Mouse (Mus musculus): ENCODE measurements around the gene Lsm2. TPM values are rescaled to one million over a fixed set of nuclear protein-coding genes. Genes with fewer than 3 reads are reported as not detected.

The Lsm2 gene
- polyA plus RNA-seq (2015; fragmentation: Nextera tagmentation; extraction: Ambion mirVana), result 62.8 and 87.8 TPM in 2 replicates

DNA sequence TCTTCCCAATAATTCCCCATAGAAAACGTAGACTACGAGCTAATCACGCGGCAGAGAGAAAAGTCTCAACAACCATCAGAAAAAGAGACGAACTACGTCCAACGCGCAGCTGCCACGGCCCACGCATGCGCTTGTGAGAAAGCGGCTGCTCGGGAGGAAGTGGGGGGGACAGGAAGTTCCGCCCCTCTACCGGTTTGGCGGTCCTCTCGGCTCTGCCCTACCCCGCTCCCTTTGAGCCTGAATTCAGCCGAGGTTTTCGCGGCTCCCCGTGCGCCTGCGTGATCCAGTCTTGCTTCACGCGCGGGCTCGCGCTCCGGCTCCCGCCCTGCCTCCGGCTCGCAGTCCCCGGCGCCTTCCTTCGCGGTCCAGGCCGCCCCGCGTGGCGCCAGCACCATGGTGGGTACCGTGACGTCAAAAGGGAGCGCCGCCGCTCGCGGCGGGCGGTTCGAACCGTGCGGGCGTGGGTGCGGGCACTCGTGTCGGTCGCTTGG is at the start of gene Lsm2:
Lsm2 (plus strand) TSS at position 173 of the 491 bp plus-strand sequence.

DNA sequence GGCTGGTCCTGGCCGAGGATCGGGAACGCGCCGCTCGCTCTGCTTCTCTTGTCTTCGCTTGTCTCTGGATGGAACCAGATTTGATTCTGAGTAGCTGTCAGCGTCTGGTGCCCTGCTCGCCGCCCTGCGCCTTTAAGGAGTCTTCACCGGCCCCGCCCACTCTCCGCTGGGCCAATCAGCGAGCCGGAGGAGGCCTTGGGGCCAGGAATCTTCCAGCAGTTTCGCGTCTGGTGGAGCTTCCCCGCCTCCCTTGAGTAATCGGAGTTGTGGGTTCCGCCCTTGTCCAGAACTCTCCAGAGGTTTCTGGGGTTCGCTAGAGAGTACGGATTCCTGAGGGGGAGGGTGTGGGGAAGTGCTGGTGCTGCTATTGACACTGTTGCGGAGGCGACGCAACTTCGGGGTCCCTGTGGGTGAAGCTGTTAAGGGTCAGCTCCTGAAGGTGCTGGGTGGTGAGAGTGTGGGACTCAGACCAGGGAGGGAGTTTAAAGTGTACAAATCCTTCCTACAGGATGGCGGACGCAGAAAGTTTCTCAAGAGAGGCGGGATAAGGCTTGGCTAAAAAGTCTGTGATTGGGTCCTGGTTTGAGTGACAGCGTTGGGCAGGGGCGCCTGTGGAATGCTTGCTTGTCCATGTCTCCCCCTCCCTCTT is 22.4 kb upstream of the Lsm2 start, which contains the start of gene Hspa1b:
Hspa1b (minus strand) TSS at position 109 of the 649 bp plus-strand sequence.

DNA sequence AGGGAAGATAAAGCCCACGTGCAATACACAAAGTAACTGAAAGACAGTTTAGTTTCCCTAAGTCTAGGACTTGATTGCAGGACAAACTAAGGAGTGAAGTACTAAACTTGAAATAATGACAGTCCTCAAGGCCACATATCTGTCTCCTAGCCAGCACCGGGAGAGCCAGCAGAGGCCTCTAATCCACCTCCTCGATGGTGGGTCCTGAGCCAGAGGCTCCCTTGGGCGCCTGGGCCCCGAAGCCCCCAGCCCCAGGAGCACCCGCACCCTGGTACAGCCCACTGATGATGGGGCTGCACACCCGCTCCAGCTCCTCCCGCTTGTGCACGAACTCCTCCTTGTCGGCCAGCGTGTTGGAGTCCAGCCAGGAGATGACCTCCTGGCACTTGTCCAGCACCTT is 11.8 kb upstream of the Lsm2 start, which contains the start of gene Gm20481:
Gm20481 (plus strand) TSS at position 91 of the 400 bp plus-strand sequence.

DNA sequence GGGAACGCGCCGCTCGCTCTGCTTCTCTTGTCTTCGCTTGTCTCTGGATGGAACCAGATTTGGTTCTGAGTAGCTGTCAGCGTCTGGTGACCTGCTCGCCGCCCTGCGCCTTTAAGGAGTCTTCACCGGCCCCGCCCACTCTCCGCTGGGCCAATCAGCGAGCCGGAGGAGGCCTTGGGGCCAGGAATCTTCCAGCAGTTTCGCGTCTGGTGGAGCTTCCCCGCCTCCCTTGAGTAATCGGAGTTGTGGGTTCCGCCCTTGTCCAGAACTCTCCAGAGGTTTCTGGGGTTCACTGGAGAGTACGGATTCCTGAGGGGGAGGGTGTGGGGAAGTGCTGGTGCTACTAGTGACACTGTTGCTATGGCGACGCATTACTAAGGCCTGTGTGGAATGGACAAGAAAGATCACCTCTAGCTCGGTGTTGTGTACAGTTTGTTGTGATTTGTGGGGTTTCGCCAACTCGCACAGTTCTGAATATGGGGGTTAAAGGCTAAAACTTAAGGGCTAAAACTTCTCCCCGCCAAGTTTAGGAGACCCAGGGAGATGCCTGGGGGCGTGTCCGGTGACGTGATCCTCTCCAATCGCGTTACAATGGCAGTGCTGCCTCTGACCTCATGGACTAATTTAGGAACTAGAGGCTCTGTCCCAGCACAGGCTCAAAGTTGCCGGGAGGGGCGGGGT is 9.5 kb upstream of the Lsm2 start, which contains the start of the genes Hspa1a and Hspa1l:
Hspa1a (minus strand) TSS at position 88 of the 681 bp plus-strand sequence.
Hspa1l (plus strand) TSS at position 635 of the 681 bp plus-strand sequence.

DNA sequence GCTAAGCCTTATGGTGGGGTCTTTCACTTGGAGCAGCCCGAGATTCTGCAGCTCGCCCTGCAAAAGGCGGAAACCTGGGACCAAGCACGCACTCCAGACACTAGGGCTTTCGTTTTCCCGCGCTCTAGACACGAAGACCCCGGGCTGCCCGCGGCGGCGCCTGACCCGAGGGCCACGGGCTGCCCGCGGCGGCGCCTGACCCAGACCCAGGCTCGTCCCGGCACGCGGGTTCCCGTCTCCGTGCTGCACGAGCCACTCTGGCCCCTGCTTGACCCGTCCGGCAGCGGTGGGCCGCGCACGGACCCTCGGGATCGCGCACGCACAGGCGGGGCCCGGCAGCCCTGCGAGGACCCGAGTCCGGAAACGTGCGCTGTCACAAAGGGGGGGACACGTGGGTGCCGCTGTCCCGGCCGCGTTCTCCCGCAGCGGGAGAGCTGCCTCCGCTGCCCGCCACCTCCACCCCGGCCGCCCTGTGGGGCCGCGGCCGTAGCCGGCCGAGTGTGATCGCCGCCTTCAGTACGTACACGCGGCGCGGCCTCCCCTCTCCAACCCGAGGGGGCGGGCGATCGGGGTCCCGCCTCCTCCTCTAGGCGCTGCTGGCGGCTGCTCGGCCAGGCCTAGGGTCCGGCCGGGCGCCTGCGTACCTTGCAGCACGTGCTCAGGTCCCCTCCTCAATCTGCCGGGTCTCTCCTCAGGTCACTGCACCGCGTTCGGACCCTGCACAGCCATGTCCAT is 19.2 kb downstream of the Lsm2 start, which contains the start of gene Vars:
Vars (plus strand) TSS at position 271 of the 735 bp plus-strand sequence.

DNA sequence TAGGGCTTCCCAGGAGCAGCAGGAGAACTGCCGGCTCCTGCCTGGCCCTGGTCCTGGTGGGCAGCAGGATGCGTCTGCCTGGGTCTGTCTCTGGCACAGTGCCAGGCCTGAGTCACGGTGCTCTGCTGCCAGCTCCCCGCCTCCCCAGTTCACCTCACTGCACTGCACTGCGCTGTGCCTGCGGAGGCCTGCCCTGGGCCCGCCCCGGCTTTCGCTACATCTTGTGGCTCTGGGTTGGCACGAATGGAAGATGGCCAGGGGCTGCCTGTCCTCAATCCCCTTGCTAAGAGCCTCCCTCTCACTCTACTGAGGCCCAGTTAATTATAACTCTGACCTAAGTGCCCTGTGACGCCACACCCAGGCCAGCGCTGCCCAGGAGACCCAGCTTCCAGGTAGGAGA is 34.7 kb downstream of the Lsm2 start, which contains the start of gene Vwa7:
Vwa7 (plus strand) TSS at position 204 of the 400 bp plus-strand sequence.

DNA sequence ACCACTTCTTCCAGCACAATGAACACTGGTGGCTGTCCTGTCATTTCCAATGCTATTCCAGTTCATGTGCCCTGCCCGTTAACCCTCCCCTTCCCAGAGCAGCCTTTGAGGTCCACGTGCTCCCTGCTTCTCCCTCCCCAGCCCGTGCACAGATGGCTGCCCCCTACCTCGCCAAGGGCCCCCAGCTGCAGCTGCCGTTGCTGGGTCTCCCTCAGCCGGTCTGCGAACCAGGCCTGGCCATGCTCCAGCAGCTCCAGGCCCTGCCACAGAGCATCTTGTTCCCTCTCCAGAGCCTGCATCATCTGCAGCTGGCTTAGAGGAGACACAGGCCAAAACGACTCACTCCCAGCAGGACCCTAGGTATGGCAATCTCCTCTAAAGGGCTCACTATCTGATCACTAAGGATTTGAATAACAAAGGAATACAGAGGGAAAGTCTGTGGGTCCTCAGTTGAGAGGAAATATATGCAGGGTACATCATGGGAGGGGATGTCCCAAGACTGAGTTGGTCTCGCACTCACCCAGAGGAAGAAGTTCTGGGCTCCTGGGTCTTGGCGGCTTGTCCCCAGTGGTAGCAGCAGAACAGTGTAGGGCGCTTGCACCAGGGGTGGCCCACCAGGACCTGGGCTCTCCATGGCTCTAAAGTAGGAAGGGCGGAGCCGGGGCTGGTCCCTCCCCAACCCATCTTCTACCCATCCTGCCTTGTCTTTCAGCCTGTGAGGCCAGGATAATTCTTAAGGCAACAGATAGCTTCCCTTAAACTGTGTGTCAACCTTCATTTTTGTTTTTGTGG is 45.8 kb downstream of the Lsm2 start, which contains the start of gene Sapcd1:
Sapcd1 (minus strand) TSS at position 740 of the 792 bp plus-strand sequence.

Other genes with a start within 250 kb of the Lsm2 start
- 182 and 224 TPM in 2 replicates for gene C4b, start 238.0 kb upstream of the Lsm2 start, polyA plus RNA-seq (2015; fragmentation: Nextera tagmentation; extraction: Ambion mirVana)
- 2,316 and 6,586 TPM in 2 replicates for gene Cyp21a1, start 177.3 kb upstream of the Lsm2 start, polyA plus RNA-seq (2015; fragmentation: Nextera tagmentation; extraction: Ambion mirVana)
- gene Stk19, start 144.9 kb upstream of the Lsm2 start, polyA plus RNA-seq (2015; fragmentation: Nextera tagmentation; extraction: Ambion mirVana), result 37.9 and 41.1 TPM in 2 replicates
- gene Dxo, start 144.8 kb upstream of the Lsm2 start, polyA plus RNA-seq (2015; fragmentation: Nextera tagmentation; extraction: Ambion mirVana), result 34.6 and 62.4 TPM in 2 replicates
- gene Skiv2l, start 131.7 kb upstream of the Lsm2 start, polyA plus RNA-seq (2015; fragmentation: Nextera tagmentation; extraction: Ambion mirVana), result 23.8 and 36.5 TPM in 2 replicates
- gene Nelfe, start 131.5 kb upstream of the Lsm2 start, polyA plus RNA-seq (2015; fragmentation: Nextera tagmentation; extraction: Ambion mirVana), result 56.9 and 73.9 TPM in 2 replicates
- 27.2 and 40.8 TPM in 2 replicates for gene Cfb, start 119.3 kb upstream of the Lsm2 start, polyA plus RNA-seq (2015; fragmentation: Nextera tagmentation; extraction: Ambion mirVana)
- gene Zbtb12, start 102.4 kb upstream of the Lsm2 start, polyA plus RNA-seq (2015; fragmentation: Nextera tagmentation; extraction: Ambion mirVana), result 1.6 and 1.9 TPM in 2 replicates
- not detected in 2 replicates for gene Gm20547, start 99.8 kb upstream of the Lsm2 start, polyA plus RNA-seq (2015; fragmentation: Nextera tagmentation; extraction: Ambion mirVana)
- 37.4 and 41.0 TPM in 2 replicates for gene C2, start 83.6 kb upstream of the Lsm2 start, polyA plus RNA-seq (2015; fragmentation: Nextera tagmentation; extraction: Ambion mirVana)
- gene Ehmt2, start 83.4 kb upstream of the Lsm2 start, polyA plus RNA-seq (2015; fragmentation: Nextera tagmentation; extraction: Ambion mirVana), result 45.4 and 52.6 TPM in 2 replicates
- 1.1 TPM in 2 replicates for gene Slc44a4, start 67.4 kb upstream of the Lsm2 start, polyA plus RNA-seq (2015; fragmentation: Nextera tagmentation; extraction: Ambion mirVana)
- 24.3 and 32.3 TPM in 2 replicates for gene Neu1, start 50.6 kb upstream of the Lsm2 start, polyA plus RNA-seq (2015; fragmentation: Nextera tagmentation; extraction: Ambion mirVana)
- 1.4 and 1.6 TPM in 2 replicates for gene Hspa1b, start 22.6 kb upstream of the Lsm2 start, polyA plus RNA-seq (2015; fragmentation: Nextera tagmentation; extraction: Ambion mirVana)
- gene Gm20481, start 11.9 kb upstream of the Lsm2 start, polyA plus RNA-seq (2015; fragmentation: Nextera tagmentation; extraction: Ambion mirVana), result not detected in 2 replicates
- gene Hspa1a, start 9.7 kb upstream of the Lsm2 start, polyA plus RNA-seq (2015; fragmentation: Nextera tagmentation; extraction: Ambion mirVana), result 11.8 and 21.4 TPM in 2 replicates
- 0.11 and 0.17 TPM in 2 replicates for gene Hspa1l, start 9.2 kb upstream of the Lsm2 start, polyA plus RNA-seq (2015; fragmentation: Nextera tagmentation; extraction: Ambion mirVana)
- 31.9 and 37.8 TPM in 2 replicates for gene Vars, start 19.1 kb downstream of the Lsm2 start, polyA plus RNA-seq (2015; fragmentation: Nextera tagmentation; extraction: Ambion mirVana)
- gene Vwa7, start 34.7 kb downstream of the Lsm2 start, polyA plus RNA-seq (2015; fragmentation: Nextera tagmentation; extraction: Ambion mirVana), result 0.21 and 0.35 TPM in 2 replicates
- 4.2 and 6.4 TPM in 2 replicates for gene Sapcd1, start 46.2 kb downstream of the Lsm2 start, polyA plus RNA-seq (2015; fragmentation: Nextera tagmentation; extraction: Ambion mirVana)
- 2.5 and 3.4 TPM in 2 replicates for gene Msh5, start 64.9 kb downstream of the Lsm2 start, polyA plus RNA-seq (2015; fragmentation: Nextera tagmentation; extraction: Ambion mirVana)
- gene Clic1, start 68.1 kb downstream of the Lsm2 start, polyA plus RNA-seq (2015; fragmentation: Nextera tagmentation; extraction: Ambion mirVana), result 309 and 357 TPM in 2 replicates
- 134 and 219 TPM in 2 replicates for gene Ddah2, start 77.2 kb downstream of the Lsm2 start, polyA plus RNA-seq (2015; fragmentation: Nextera tagmentation; extraction: Ambion mirVana)
- 0.19 and 0.61 TPM in 2 replicates for gene Ly6g6c, start 83.5 kb downstream of the Lsm2 start, polyA plus RNA-seq (2015; fragmentation: Nextera tagmentation; extraction: Ambion mirVana)
- 0.55 and 0.69 TPM in 2 replicates for gene Mpig6b, start 84.3 kb downstream of the Lsm2 start, polyA plus RNA-seq (2015; fragmentation: Nextera tagmentation; extraction: Ambion mirVana)
- 0.12 and 0.55 TPM in 2 replicates for gene Ly6g6e, start 95.0 kb downstream of the Lsm2 start, polyA plus RNA-seq (2015; fragmentation: Nextera tagmentation; extraction: Ambion mirVana)
- gene Ly6g6d, start 96.2 kb downstream of the Lsm2 start, polyA plus RNA-seq (2015; fragmentation: Nextera tagmentation; extraction: Ambion mirVana), result 1.4 and 2.1 TPM in 2 replicates
- 0.22 and 0.73 TPM in 2 replicates for gene Ly6g6f, start 103.7 kb downstream of the Lsm2 start, polyA plus RNA-seq (2015; fragmentation: Nextera tagmentation; extraction: Ambion mirVana)
- gene Abhd16a, start 107.4 kb downstream of the Lsm2 start, polyA plus RNA-seq (2015; fragmentation: Nextera tagmentation; extraction: Ambion mirVana), result 94.1 and 104 TPM in 2 replicates
- not detected in 2 replicates for gene Ly6g5c, start 126.4 kb downstream of the Lsm2 start, polyA plus RNA-seq (2015; fragmentation: Nextera tagmentation; extraction: Ambion mirVana)
- 0.30 and 0.47 TPM in 2 replicates for gene Ly6g5b, start 133.6 kb downstream of the Lsm2 start, polyA plus RNA-seq (2015; fragmentation: Nextera tagmentation; extraction: Ambion mirVana)
- gene Gpank1, start 139.6 kb downstream of the Lsm2 start, polyA plus RNA-seq (2015; fragmentation: Nextera tagmentation; extraction: Ambion mirVana), result 14.4 and 16.6 TPM in 2 replicates
- gene Csnk2b, start 140.2 kb downstream of the Lsm2 start, polyA plus RNA-seq (2015; fragmentation: Nextera tagmentation; extraction: Ambion mirVana), result 161 and 223 TPM in 2 replicates
- 8.9 and 11.5 TPM in 2 replicates for gene D17H6S53E, start 144.5 kb downstream of the Lsm2 start, polyA plus RNA-seq (2015; fragmentation: Nextera tagmentation; extraction: Ambion mirVana)
- gene Apom, start 150.2 kb downstream of the Lsm2 start, polyA plus RNA-seq (2015; fragmentation: Nextera tagmentation; extraction: Ambion mirVana), result 26.8 and 40.5 TPM in 2 replicates
- 40.7 and 47.0 TPM in 2 replicates for gene Bag6, start 153.3 kb downstream of the Lsm2 start, polyA plus RNA-seq (2015; fragmentation: Nextera tagmentation; extraction: Ambion mirVana)
- 64.0 and 83.9 TPM in 2 replicates for gene Prrc2a, start 183.0 kb downstream of the Lsm2 start, polyA plus RNA-seq (2015; fragmentation: Nextera tagmentation; extraction: Ambion mirVana)
- 28.3 and 48.7 TPM in 2 replicates for gene Aif1, start 194.2 kb downstream of the Lsm2 start, polyA plus RNA-seq (2015; fragmentation: Nextera tagmentation; extraction: Ambion mirVana)
- gene Lst1, start 206.6 kb downstream of the Lsm2 start, polyA plus RNA-seq (2015; fragmentation: Nextera tagmentation; extraction: Ambion mirVana), result 25.5 and 35.9 TPM in 2 replicates
- 2.1 and 4.4 TPM in 2 replicates for gene Ltb, start 212.6 kb downstream of the Lsm2 start, polyA plus RNA-seq (2015; fragmentation: Nextera tagmentation; extraction: Ambion mirVana)
- 0.26 and 0.39 TPM in 2 replicates for gene Tnf, start 220.1 kb downstream of the Lsm2 start, polyA plus RNA-seq (2015; fragmentation: Nextera tagmentation; extraction: Ambion mirVana)
- gene Lta, start 223.5 kb downstream of the Lsm2 start, polyA plus RNA-seq (2015; fragmentation: Nextera tagmentation; extraction: Ambion mirVana), result 0.09 and 0.25 TPM in 2 replicates
- gene Gm16181, start 239.0 kb downstream of the Lsm2 start, polyA plus RNA-seq (2015; fragmentation: Nextera tagmentation; extraction: Ambion mirVana), result 0.37 TPM in 1 of 2 replicates, not detected in the other

Measured in adrenal gland, postnatal 0 days (tissue).